Mouse (Mus musculus): ENCODE measurements at regions not wholly inside any gene's neighbourhood (a gene's known extent, or its start where the extent isn't known, plus 50 kb on each side); places are given as distances from the start of the nearest gene placed in this dataset.
A peak's percentile ranks its signal among the peaks of the same experiment; 100 is the strongest.

DNA sequence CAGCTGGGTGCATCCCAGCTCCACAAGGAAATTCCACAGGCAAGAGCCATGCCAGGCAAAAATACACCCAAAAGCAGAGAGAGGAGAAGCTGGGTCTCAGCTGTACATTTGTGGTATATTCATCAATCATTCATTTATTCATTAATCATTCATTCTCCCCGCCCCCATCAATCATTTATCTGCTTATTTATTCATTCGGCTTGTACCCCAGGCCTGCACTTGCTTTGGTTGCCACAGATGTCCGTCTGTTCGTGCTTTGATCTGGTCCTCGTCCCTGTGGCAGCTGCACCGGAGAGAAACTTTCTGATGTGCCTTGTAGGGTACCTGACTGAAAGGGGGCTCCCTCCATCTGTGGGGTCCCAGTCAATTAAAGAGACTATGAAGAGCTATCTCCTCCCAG is 87.2 kb upstream of the Pkdcc start:
- no peak for DNase-seq (ENCODE audit: extremely low read depth, insufficient read length, low spot score)

DNA sequence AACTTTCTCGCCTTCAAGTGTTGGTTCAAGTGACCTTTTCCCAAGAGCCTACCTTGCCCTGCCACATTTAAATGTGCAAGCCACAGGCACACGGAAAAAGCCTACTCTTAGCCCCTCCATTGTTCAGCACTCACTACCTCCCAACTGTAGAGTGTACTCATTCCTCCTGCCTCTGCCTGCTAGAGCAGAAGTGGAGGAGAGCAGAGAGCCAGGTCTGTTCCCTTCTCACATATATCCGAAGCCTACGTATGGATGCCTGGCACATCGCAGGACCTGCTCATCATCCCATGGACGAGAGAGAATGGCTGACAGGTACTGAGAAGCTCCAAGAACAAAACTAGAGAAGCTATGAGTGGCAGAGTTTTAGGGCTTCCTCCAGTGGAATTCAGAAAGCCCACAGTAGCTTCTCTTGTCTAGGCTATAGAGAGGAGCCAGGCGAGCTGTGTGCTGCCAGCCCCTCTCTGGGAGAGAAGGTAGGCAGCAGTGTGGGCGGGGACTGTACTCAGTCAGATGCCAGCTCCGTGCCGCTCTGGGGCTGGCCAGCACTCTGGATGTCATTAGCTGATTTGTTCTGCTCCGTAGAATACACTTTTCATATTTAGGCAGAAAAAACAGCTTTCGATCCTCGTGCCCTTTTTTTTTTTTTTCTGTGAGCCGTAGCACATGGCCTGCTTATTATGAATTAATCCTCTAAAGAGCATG is 86.1 kb upstream of the Pkdcc start:
- DNase-seq (ENCODE audit: extremely low read depth, insufficient read length, low spot score) = no peak

DNA sequence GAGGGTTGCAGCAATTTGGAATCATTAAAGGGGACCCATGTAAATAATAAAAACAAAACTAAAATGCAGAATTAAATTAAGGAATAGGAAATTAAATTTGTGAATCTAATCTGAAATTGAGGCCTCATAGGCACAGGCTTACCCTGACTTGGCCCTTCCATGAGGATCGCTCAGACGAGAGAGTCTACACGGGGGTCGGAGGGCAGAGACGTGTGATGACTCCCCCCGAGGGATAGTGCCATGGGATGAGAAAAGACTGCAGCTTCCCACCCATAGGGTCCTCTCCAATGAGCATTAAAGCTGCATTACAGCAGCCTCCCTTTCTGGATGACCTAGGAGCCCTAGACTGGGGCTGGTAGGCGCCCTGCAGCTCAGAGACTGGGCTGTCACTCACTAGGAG is 85.4 kb upstream of the Pkdcc start:
- no peak for DNase-seq (ENCODE audit: extremely low read depth, insufficient read length, low spot score)

DNA sequence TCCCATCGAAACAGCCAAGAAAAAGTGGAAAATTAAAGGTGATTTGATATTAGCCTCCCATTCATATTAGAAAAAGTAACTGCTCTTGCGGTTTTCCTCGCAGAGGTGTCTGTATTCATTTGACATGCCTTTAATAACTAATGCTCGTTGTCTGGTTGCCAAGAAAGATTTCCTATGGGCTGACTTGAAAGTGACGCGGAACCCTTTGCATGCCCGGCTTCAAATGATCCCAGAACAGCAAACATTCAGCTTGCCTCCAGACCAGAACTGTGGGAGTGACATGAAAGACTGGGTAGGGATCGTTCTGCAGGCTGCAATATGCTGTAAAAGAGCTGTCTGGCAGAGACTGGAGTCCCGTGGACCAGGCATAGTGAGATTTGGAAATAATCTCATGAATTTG is 81.9 kb upstream of the Pkdcc start:
- DNase-seq (ENCODE audit: extremely low read depth, insufficient read length, low spot score) = no peak

DNA sequence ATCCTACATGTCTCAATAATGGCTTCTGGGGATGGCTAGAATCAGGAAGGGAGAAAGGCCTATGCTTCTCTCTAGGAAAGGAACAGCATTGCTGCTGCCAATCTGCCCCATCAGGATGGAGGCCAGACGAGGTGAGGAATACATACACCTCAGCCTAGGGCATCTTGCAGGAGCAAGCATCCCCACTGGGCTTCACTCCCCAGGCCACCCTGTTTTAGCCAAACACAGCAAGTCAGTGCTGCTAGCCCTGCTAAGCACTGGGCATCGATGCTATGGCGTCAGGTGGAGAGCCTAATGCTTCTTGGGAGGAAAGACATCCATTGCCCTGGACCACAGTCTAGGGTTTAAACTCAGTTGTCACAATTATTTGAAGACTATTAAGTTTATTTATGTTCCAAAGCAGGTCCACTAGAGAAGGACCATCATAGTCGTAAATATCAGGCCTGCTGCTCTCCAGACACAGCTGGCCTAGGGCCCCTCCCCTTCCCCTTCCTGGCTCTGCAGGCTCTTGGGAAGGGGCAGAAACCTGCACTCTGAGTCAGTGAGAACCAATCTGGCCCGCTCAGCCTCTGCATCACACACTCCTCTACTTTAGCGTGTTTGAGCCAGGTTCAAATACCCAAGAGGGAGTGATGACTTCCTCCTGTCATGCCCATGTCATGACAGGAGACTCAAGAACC is 79.5 kb upstream of the Pkdcc start:
- DNase-seq (ENCODE audit: extremely low read depth, insufficient read length, low spot score) = no peak

DNA sequence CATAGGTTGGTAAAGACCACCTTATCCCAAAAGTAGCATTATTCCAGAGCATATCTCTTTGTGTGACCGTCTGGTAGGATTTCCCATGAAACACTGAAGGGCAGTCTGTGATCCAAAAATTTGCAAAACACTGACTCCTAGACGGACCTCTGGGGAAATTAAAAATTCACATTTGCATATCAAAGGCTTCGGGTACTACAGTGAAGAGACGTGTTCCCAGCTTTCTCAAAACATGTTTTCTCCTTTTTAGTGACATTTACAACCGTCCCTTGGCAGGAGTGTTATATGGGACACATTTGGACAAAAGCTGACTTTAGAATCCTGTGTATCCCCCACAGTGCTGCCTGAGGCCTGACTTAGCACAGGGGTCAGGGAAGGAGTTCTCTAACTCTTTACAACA is 78.8 kb upstream of the Pkdcc start:
- DNase-seq (ENCODE audit: extremely low read depth, insufficient read length, low spot score) = no peak

DNA sequence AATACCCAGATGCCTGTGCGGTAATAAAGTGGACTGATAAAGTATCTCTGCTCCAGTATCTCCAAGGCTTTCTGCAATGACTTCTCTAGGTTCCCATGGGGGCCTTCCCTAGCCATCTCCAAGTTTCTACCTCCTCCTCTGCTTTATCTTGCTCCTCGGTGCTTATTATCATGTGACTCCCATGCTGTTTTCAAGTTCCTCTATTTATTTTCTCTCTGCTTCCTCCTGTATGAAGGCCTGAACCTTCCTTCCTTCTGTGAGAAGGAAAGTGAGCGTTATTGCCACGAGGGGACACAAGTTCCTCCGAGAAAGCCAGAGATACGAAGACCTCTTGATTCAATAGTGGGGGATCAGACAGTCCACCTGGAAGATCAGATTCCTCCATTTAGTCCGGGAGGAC is 77.4 kb upstream of the Pkdcc start:
- DNase-seq (ENCODE audit: extremely low read depth, insufficient read length, low spot score) = no peak

DNA sequence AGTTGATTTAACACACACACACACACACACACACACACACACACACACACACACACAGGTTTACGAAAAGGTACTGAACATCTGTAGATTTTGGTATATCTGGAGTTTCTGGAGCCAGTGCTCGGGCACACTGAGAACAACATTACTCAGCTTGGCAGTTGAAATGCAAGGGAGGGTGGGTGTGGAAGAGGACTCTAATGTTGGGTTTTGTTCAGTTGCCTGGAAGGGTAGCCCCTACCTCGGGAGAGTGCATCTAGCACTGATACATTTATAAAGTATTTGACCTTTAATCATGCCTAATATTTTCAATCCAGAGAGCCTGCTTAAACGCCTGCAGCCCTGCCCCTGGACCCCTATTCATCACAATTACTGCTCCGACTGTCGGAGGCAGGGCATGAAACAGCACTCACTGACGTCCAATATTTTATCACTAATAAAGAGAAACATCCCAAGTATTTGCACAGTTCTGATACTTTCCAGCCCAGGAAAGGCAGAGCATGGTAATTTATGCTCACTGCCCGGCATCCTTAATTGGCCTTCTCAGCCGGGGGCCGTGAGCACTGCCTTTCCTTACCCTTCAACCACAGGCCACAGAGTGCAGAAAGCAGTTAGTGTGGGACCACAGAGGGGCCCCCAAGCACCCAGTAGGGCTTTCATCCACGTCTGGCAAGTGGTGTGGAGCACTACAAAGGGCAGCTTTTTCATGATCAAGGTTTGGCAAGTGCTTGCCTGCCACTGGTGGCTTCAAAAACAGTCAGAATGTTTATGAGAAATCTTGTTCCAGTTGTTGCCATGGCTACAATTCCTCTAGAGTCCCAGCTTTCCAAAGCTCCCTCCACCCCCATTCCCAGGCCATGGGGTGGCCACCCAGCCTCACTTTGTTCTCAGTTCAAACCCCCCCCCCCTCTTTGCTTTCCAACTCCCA is 76.3 kb upstream of the Pkdcc start:
- no peak for DNase-seq (ENCODE audit: extremely low read depth, insufficient read length, low spot score)

DNA sequence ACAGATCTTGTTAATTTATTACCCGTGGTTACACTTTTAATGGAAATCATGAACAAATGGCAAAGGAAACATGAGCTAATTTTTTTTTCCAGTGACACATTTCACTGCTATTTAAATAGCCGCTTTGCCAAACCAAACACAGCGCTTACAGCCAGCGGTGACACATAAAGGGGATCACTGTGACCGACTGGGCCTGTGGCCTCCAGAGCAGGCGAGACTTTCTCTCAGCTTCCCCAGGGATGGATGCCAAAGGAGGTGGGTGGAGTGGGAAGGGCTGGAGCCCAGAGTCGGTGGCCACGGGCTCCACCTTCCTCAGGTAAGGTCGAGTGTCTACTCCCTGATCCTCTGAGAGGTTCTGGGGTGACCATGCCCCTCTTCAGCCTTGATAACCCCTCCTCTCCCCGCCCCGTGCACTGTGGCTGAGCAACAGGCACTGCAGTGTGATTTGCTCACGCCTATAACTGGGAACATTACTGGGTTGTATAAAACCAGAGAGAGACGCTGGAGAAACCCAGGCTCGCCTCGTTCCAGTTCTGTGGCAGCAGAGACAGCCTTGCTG is 66.6 kb upstream of the Pkdcc start:
- DNase-seq (ENCODE audit: extremely low read depth, insufficient read length, low spot score) = peak; percentile 81

DNA sequence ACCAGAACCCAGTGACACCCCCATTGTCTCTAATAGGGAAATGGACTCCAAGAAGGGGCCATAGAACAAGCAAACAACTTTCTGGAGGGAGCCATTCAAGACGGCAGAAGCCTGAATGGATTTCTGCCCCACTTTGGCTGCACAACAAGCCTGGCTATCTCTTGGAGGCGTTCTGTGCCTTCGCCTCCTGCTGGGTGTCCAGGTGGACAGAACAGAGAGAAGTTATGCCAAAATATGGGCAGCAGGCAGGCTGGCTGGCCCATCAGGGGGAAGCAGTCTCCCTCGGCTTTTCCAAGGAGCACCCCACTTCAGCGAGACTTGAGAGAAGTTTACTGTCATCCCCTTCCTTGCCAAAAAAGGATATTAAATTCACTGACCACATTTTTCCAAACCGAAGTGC is 65.8 kb upstream of the Pkdcc start:
- no peak for DNase-seq (ENCODE audit: extremely low read depth, insufficient read length, low spot score)

DNA sequence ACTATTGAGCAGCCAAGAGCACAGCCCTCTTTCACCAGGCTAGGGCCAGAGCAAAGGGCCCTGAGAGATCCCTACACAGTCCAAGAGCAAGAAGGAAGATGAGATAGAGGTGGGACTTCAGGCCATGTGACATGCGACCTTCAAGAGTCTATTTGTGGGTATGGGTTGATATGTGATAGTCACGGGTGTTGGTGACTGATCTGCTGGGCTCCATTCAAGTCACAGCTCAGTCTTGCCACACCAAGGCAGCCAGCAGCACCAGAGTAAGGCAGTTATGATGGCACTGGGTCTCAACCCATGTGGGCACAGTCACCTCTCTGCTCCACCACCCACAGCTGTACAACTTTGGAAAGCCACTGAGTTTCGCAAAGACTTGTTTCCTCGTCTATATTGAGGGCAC is 60.0 kb upstream of the Pkdcc start:
- DNase-seq (ENCODE audit: extremely low read depth, insufficient read length, low spot score) = no peak

DNA sequence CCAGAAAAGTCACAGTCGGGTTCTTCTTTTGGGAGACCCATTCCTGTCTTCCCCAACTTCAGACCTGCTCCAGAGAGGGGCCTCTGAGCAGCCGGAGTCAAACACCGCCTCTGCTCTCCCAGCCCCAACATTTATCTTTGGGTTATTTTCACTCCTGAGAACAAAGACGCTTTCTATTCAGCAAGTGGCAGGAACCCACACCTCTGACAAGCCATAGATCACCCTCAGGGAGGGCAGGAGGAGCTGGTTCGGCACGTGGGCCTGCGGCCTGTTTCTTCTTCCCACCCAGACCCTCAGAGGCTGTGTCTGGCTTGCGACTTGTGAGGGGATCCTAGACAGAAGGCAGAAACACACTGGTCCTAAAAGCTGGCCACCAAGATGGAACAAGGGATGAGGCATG is 58.4 kb upstream of the Pkdcc start:
- DNase-seq (ENCODE audit: extremely low read depth, insufficient read length, low spot score) = no peak

DNA sequence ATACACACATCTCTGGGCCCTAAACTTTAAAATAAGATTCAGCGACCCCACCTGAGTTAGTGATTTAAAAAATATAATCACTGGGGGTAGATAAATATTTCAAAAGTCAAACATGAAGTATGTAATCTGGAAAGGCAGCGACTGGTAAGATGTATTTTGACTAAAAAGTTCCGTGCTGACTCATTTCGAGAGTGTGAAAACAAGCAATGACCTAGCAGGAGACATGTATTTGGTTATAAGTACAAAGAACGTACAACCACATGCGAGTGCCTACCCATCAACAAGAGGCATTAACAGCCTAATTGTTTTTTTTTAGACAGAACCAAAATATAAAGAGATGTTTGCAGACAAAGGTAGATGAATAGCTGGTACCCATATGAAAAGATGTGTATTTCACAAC is 57.0 kb upstream of the Pkdcc start:
- no peak for DNase-seq (ENCODE audit: extremely low read depth, insufficient read length, low spot score)

DNA sequence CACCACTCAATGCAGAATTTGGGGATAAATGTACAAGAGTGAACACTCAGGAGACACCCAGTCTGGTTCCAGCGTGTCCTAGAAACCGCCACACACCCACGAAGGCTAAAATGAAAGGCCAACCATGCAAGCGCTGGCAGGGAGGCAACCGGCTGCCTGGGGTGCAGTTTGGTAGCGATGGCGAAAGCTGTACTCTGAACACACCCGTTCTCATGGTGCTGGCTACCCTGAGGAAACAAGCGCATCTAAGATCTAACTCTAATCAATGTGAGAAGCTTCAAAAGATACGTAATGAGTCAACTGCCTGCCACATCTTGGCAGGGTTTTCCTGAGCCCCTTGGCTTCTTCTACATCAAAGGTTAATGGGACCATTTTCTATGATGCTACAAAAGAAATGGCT is 56.4 kb upstream of the Pkdcc start:
- DNase-seq (ENCODE audit: extremely low read depth, insufficient read length, low spot score) = no peak

DNA sequence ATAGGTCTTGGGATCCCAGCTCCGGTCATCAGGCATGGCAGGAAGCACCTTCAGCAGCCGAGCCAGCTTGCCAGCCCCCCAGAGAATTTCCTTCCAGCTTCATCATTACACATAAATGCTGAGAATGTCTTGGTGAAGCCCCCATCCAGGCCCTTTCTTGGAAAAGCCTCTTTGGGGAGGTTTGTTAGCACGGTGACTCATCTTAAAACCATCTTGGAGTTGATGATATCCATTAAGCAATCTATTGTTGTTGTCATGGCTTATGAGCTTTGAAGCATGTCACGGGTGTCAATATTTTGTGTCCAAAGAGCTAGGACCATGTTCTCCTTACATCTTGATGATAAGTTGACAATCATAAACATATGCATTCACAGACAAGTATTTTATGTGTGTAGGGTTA is 55.5 kb upstream of the Pkdcc start:
- DNase-seq (ENCODE audit: extremely low read depth, insufficient read length, low spot score) = no peak

DNA sequence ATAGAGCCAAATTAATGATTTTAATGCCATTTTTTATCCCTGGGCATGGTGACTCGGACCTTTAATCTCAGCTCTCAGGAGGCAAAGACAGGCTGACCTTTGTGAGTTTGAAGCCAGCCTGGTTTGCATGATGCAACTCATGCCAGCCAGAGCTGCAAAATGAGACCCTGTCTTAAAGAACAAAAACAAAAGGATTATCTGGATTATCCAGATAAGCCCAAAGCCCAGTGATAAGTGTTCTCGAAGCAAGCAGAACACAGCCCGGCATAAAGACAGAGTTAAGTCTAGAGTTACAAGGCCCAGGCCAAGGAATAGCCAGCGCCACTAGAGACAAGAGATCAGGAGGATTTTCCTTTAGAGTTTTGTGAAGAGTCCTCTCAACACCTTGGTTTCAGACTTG is 54.8 kb upstream of the Pkdcc start:
- no peak for DNase-seq (ENCODE audit: extremely low read depth, insufficient read length, low spot score)

DNA sequence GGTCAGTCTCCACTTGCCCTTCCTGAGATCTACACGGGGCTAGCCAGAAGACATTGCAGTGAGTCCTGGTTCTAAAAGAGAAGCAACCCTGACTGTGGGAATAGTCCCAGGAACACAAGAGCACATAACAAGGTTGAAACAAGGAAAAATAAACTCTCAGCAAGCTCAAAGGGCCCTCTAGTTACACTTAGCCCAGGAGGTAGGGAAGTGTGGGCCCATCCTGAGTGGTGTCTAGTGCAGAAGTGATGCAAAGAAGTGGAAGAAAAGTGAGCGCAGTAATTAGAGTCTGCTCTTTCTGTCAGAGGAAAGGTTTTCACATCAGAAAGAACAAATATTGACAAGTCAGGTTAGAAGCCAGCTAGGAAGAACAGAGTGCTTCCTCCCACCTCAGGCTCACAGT is 53.4 kb upstream of the Pkdcc start:
- no peak for DNase-seq (ENCODE audit: extremely low read depth, insufficient read length, low spot score)

DNA sequence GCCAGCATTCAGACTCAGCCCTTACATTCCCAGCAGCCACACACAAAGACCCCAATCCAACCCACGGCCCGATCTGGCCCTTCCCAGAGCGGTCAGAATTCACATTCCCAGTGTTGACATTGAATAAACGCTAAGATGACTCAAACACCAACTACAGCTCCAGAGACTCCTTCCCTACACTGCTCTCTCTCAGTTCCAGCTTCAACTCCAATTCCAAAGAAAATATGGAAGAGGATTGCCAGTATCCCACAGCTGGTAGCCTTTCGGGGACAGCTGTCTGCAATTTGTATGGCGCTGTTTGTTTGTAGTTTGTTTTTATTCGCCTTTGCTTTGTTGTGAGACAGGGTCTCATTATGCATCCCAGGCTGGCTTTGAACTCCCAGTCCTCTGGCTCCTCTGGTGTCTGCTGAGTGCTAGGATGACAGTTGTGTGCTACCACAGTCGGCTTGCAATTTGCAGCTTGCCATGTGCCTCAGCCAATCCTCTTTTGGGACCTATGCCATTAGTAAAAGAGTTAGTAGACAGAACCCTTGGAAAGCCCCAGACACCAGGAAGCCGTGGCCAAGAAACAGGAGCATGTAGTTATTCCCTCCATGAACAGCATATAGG is 51.0 kb upstream of the Pkdcc start:
- DNase-seq (ENCODE audit: extremely low read depth, insufficient read length, low spot score) = no peak

DNA sequence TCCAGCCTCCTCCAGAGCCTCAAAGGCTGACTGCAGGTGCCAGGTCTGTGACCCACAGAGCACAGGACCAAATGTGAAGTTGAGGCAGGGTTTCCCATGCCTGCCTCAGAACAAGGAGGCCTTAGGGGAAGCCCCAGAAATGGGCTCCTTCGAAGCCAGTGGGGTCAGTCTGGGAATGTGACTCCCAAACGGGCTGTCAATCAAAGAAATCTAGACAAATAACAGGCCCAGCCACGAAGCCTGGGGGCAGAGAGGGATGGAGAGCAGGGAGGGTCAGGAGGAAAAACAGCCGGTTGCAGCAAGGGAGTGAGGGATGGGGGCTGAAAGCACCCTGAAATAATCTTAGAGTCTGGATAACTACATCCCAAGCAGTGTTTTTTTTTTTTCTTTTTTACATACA is 50.4 kb upstream of the Pkdcc start:
- no peak for DNase-seq (ENCODE audit: extremely low read depth, insufficient read length, low spot score)

DNA sequence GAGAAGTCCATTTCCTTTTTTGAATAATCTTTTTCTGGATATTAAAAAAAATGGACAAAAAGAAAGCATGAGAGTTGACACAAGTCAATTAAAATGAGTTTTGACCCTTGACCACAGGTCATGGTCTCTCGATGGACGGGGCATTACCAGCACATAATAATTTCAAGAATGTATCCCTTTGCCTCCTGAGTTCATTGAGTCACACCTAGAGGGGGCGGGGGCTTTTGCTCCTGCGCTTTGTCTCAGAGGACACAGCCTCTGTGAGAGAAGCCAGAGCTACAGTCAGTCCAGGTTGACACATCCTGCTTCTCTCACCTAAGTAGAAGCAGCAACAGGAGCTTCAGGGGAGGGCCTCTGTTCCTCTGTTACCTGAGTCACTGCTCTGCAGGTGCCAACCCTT is 50.0 kb upstream of the Pkdcc start:
- DNase-seq (ENCODE audit: extremely low read depth, insufficient read length, low spot score) = no peak

Data from 3134 (cell line).